Mouse (Mus musculus) MEL (cell line): ENCODE measurements around the gene Ell. TPM values are rescaled to one million over a fixed set of nuclear protein-coding genes. Genes with fewer than 3 reads are reported as not detected.
A peak's percentile ranks its signal among the peaks of the same experiment; 100 is the strongest.

Experiments
- DNase-seq: peaks from one replicate; pipeline ENCODE4 v3.0.0; 2011; ENCODE audit warnings: low read depth, low spot score
- H3K27ac ChIP-seq: 2 replicates; pipeline ENCODE4 v1.5.1; 2012; ENCODE audit warnings: low read depth, mild to moderate bottlenecking, control low read depth, low read length, moderate library complexity; ENCODE audit not compliant: control insufficient read depth
- H3K27me3 ChIP-seq, 2 experiments: fragments of 150-350 bp in 1 of 2; sonication (generic) in 1 of 2; 2 replicates each; pipeline ENCODE4 v1.6.1; 2012; ENCODE audit warnings: low read length in 2 of 2, mild to moderate bottlenecking in 2 of 2, improper control_type of control experiment in 1 of 2, moderate library complexity in 1 of 2; ENCODE audit not compliant: insufficient read depth in 2 of 2, control insufficient read depth in 1 of 2
- H3K36me3 ChIP-seq, 2 experiments: 2 replicates each; pipeline ENCODE4 v1.6.1; 2012 to 2014; ENCODE audit warnings: low read length in 2 of 2, improper control_type of control experiment in 1 of 2, inconsistent platforms in 1 of 2, mild to moderate bottlenecking in 1 of 2; ENCODE audit not compliant: insufficient read depth in 2 of 2, control insufficient read depth in 1 of 2
- H3K4me1 ChIP-seq, 2 experiments: fragments of 150-350 bp in 1 of 2; sonication (generic) in 1 of 2; 2 replicates each; pipeline ENCODE4 v1.6.1; 2012; ENCODE audit warnings: low read length in 2 of 2, improper control_type of control experiment in 1 of 2, mild to moderate bottlenecking in 1 of 2; ENCODE audit not compliant: insufficient read depth in 2 of 2, control insufficient read depth in 1 of 2
- H3K4me3 ChIP-seq, 2 experiments: fragments of 150-350 bp in 1 of 2; sonication (generic) in 1 of 2; 2 replicates each; pipeline ENCODE4 v1.5.1; 2012; ENCODE audit warnings: low read depth in 2 of 2, low read length in 2 of 2, mild to moderate bottlenecking in 2 of 2, moderate library complexity in 2 of 2, control low read depth in 1 of 2, improper control_type of control experiment in 1 of 2; ENCODE audit not compliant: control insufficient read depth in 1 of 2, insufficient read depth in 1 of 2
- H3K79me2 ChIP-seq: 2 replicates; pipeline ENCODE4 v1.6.1; 2012; ENCODE audit warnings: mild to moderate bottlenecking, low read length, moderate library complexity; ENCODE audit not compliant: control insufficient read depth, poor library complexity, insufficient read depth
- H3K9ac ChIP-seq: 2 replicates; pipeline ENCODE4 v1.6.1; 2012; ENCODE audit warnings: low read depth, mild to moderate bottlenecking, control low read depth, low read length, moderate library complexity; ENCODE audit not compliant: control insufficient read depth, poor library complexity, severe bottlenecking
- H3K9me3 ChIP-seq: fragments of 150-350 bp; sonication (generic); replicated peaks from 2 replicates; pipeline ENCODE4 v1.6.1; 2012; ENCODE audit warnings: mild to moderate bottlenecking, low read length, improper control_type of control experiment, moderate library complexity; ENCODE audit not compliant: insufficient read depth
- BHLHE40 ChIP-seq: IDR thresholded peaks from 2 replicates; pipeline ENCODE4 v1.6.1; 2012; ENCODE audit warnings: low read depth, mild to moderate bottlenecking, inconsistent platforms, low read length, improper control_type of control experiment, borderline replicate concordance
- CHD1 ChIP-seq: IDR thresholded peaks from 2 replicates; pipeline ENCODE4 v1.6.1; 2012; ENCODE audit warnings: low read depth, mild to moderate bottlenecking, inconsistent platforms, low read length, improper control_type of control experiment
- CTCF ChIP-seq, 3 experiments: IDR thresholded peaks in 2 of 3; conservative IDR thresholded peaks in 1 of 3; 2 replicates each; pipeline ENCODE4 v1.5.1; 2011 to 2012; ENCODE audit warnings: low read length in 3 of 3, low read depth in 2 of 3, mild to moderate bottlenecking in 2 of 3, improper control_type of control experiment in 1 of 3, inconsistent platforms in 1 of 3, mixed read lengths in 1 of 3, moderate library complexity in 1 of 3; ENCODE audit not compliant: control insufficient read depth in 1 of 3, insufficient read depth in 1 of 3, poor library complexity in 1 of 3, severe bottlenecking in 1 of 3
- E2F4 ChIP-seq: IDR thresholded peaks from 2 replicates; pipeline ENCODE4 v1.6.1; 2011; ENCODE audit warnings: low read depth, low read length, improper control_type of control experiment, borderline replicate concordance
- ELF1 ChIP-seq: IDR thresholded peaks from 2 replicates; pipeline ENCODE4 v1.6.1; 2014; ENCODE audit warnings: low read depth, mild to moderate bottlenecking, inconsistent platforms, low read length, improper control_type of control experiment, moderate library complexity
- EP300 ChIP-seq, 2 experiments: IDR thresholded peaks; 2 replicates each; pipeline ENCODE4 v1.6.1; 2011; ENCODE audit warnings: improper control_type of control experiment in 2 of 2, low read length in 2 of 2, low read depth in 1 of 2, mild to moderate bottlenecking in 1 of 2
- ETS1 ChIP-seq: IDR thresholded peaks from 2 replicates; pipeline ENCODE4 v1.6.1; 2012; ENCODE audit warnings: low read depth, mild to moderate bottlenecking, inconsistent platforms, low read length, improper control_type of control experiment, moderate library complexity
- GABPA ChIP-seq: IDR thresholded peaks from 2 replicates; pipeline ENCODE4 v1.6.1; 2012; ENCODE audit warnings: low read depth, mild to moderate bottlenecking, inconsistent platforms, low read length, improper control_type of control experiment, moderate library complexity
- GATA1 ChIP-seq: IDR thresholded peaks from 2 replicates; pipeline ENCODE4 v1.6.1; 2011; ENCODE audit warnings: low read depth, low read length, improper control_type of control experiment
- JUND ChIP-seq: IDR thresholded peaks from 2 replicates; pipeline ENCODE4 v1.6.1; 2011; ENCODE audit warnings: low read depth, mild to moderate bottlenecking, improper control_type of control experiment, low read length
- KAT2A ChIP-seq: conservative IDR thresholded peaks from 2 replicates; pipeline ENCODE4 v1.6.1; 2012; ENCODE audit warnings: low read depth, low read length, improper control_type of control experiment, inconsistent platforms
- MAX ChIP-seq: IDR thresholded peaks from 2 replicates; pipeline ENCODE4 v1.6.1; 2011; ENCODE audit warnings: low read length, improper control_type of control experiment
- MAZ ChIP-seq: IDR thresholded peaks from 2 replicates; pipeline ENCODE4 v1.6.1; 2012; ENCODE audit warnings: low read depth, mild to moderate bottlenecking, inconsistent platforms, low read length, improper control_type of control experiment
- MEF2A ChIP-seq: IDR thresholded peaks from 2 replicates; pipeline ENCODE4 v1.6.1; 2014; ENCODE audit warnings: low read depth, mild to moderate bottlenecking, inconsistent platforms, low read length, improper control_type of control experiment; ENCODE audit not compliant: poor library complexity, insufficient replicate concordance, severe bottlenecking; ENCODE audit errors: extremely low read depth
- MXI1 ChIP-seq: IDR thresholded peaks from 2 replicates; pipeline ENCODE4 v1.6.1; 2011; ENCODE audit warnings: mild to moderate bottlenecking, low read depth, low read length, improper control_type of control experiment
- MYB ChIP-seq: IDR thresholded peaks from 2 replicates; pipeline ENCODE4 v1.6.1; 2011; ENCODE audit warnings: mild to moderate bottlenecking, low read depth, low read length, improper control_type of control experiment
- MYC ChIP-seq: IDR thresholded peaks from 2 replicates; pipeline ENCODE4 v1.6.1; 2011; ENCODE audit warnings: low read depth, mild to moderate bottlenecking, low read length, improper control_type of control experiment, moderate library complexity
- NELFE ChIP-seq: IDR thresholded peaks from 2 replicates; pipeline ENCODE4 v1.6.1; 2011; ENCODE audit warnings: low read depth, low read length, improper control_type of control experiment
- POLR2AphosphoS2 ChIP-seq: IDR thresholded peaks from 2 replicates; pipeline ENCODE4 v1.6.1; 2011; ENCODE audit warnings: low read length, improper control_type of control experiment
- POLR2AphosphoS5 ChIP-seq: IDR thresholded peaks from 2 replicates; pipeline ENCODE4 v1.6.1; 2012; ENCODE audit warnings: low read depth, borderline replicate concordance, mild to moderate bottlenecking, inconsistent platforms, low read length, moderate library complexity, mixed read lengths
- RAD21 ChIP-seq: IDR thresholded peaks from 2 replicates; pipeline ENCODE4 v1.6.1; 2011; ENCODE audit warnings: mild to moderate bottlenecking, low read depth, low read length, improper control_type of control experiment
- SIN3A ChIP-seq: IDR thresholded peaks from 2 replicates; pipeline ENCODE4 v1.6.1; 2012; ENCODE audit warnings: low read length, improper control_type of control experiment, inconsistent platforms
- TAL1 ChIP-seq: IDR thresholded peaks from 2 replicates; pipeline ENCODE4 v1.6.1; 2012; ENCODE audit warnings: mild to moderate bottlenecking, inconsistent platforms, low read length, moderate library complexity, mixed read lengths
- TBP ChIP-seq: IDR thresholded peaks from 2 replicates; pipeline ENCODE4 v1.8.0; 2011; ENCODE audit warnings: low read depth, low read length, improper control_type of control experiment
- TCF12 ChIP-seq: IDR thresholded peaks from 2 replicates; pipeline ENCODE4 v1.6.1; 2014; ENCODE audit warnings: low read depth, mild to moderate bottlenecking, inconsistent platforms, low read length, improper control_type of control experiment, moderate library complexity
- UBTF ChIP-seq: IDR thresholded peaks from 2 replicates; pipeline ENCODE4 v1.6.1; 2012; ENCODE audit warnings: low read depth, mild to moderate bottlenecking, inconsistent platforms, low read length, improper control_type of control experiment, moderate library complexity, borderline replicate concordance; ENCODE audit not compliant: insufficient read depth
- USF1 ChIP-seq: IDR thresholded peaks from 2 replicates; pipeline ENCODE4 v1.6.1; 2014; ENCODE audit warnings: low read depth, mild to moderate bottlenecking, inconsistent platforms, low read length, improper control_type of control experiment, moderate library complexity
- USF2 ChIP-seq, 2 experiments: IDR thresholded peaks; 2 replicates each; pipeline ENCODE4 v1.6.1; 2011 to 2012; ENCODE audit warnings: improper control_type of control experiment in 2 of 2, low read length in 2 of 2, borderline replicate concordance in 1 of 2, inconsistent platforms in 1 of 2, low read depth in 1 of 2, mild to moderate bottlenecking in 1 of 2; ENCODE audit not compliant: insufficient read depth in 1 of 2
- ZC3H11A ChIP-seq: IDR thresholded peaks from 2 replicates; pipeline ENCODE4 v1.6.1; 2012; ENCODE audit warnings: low read depth, mild to moderate bottlenecking, inconsistent platforms, low read length, improper control_type of control experiment
- ZMIZ1 ChIP-seq: IDR thresholded peaks from 2 replicates; pipeline ENCODE4 v1.6.1; 2012; ENCODE audit warnings: low read depth, mild to moderate bottlenecking, inconsistent platforms, low read length, improper control_type of control experiment, moderate library complexity
- ZNF384 ChIP-seq: IDR thresholded peaks from 2 replicates; pipeline ENCODE4 v1.6.1; 2012; ENCODE audit warnings: low read depth, mild to moderate bottlenecking, inconsistent platforms, low read length, improper control_type of control experiment
- polyA plus RNA-seq, 2 experiments: library from polyadenylated mRNA; stranded (reverse) in 1 of 2; unstranded in 1 of 2; fragments of >175 nt in 1 of 2; fragments of >200 nt in 1 of 2; gene quantifications; 2 replicates each; pipeline versions ENCODE4 v1.2.1 to v1.2.4; 2012; ENCODE audit warnings: low replicate concordance in 2 of 2, low read depth in 1 of 2; ENCODE audit not compliant: insufficient read length in 2 of 2, insufficient read depth in 1 of 2, missing spikeins in 1 of 2
- total RNA-seq: library from RNA; depleted of rRNA; stranded (reverse); fragments of 300-350 nt; gene quantifications from 2 replicates; pipeline ENCODE4 v1.2.3, GENCODE M21; 2012

Gene Ell
- total and polyA plus RNA-seq, 3 experiments: 12.4 to 25.9 TPM; not detected in 1

GRCm38 (mm10) chr8:70564696-70565235 lies 25.5 kb downstream of the Ell start:
- H3K9ac ChIP-seq: no peak overlapping the region
- peaks cover 42 to 57% of the 10 kb centered on the region in 2 experiments for H3K4me1 ChIP-seq
- TF ChIP-seq TCF12: no peak
- no peak for TF ChIP-seq USF2 (IDR thresholded peaks at IDR 0.05; ENCODE audit: borderline replicate concordance in 1 of 2, insufficient read depth in 1 of 2, low read depth in 1 of 2, low read length in 2 of 2)
- no peak for TF ChIP-seq MYB
- no peak for TF ChIP-seq ELF1
- TF ChIP-seq TAL1: no peak
- no peak for TF ChIP-seq SIN3A
- TF ChIP-seq JUND: no peak
- TF ChIP-seq POLR2AphosphoS5: no peak
- no peak for TF ChIP-seq KAT2A
- no peak for TF ChIP-seq ZNF384
- no peak for TF ChIP-seq RAD21
- no peak for TF ChIP-seq ZC3H11A
- TF ChIP-seq POLR2AphosphoS2: no peak
- TF ChIP-seq ZMIZ1: no peak
- TF ChIP-seq USF1: no peak
- TF ChIP-seq UBTF: no peak
- no peak for TF ChIP-seq E2F4
- TF ChIP-seq GABPA: no peak
- TF ChIP-seq MEF2A: no peak
- no peak for TF ChIP-seq MXI1

GRCm38 (mm10) chr8:70565561-70565960 lies 26.3 kb downstream of the Ell start:
- Histone ChIP-seq H3K79me2 (peaks cover 8% of the 10 kb centered on the region; the same call in 1 of the 2 replicates), H3K4me1 (peaks cover 39 to 49% of the 10 kb centered on the region in 2 experiments), H3K36me3 (peaks cover 0 to 32% of the 10 kb centered on the region in 2 experiments; a peak in 3 of 4 replicates), H3K4me3 (no peak overlapping the region), H3K27ac (peak overlapping the region; percentile 22; the same call in 1 of the 2 replicates), H3K27me3 (no peaks in the 10 kb centered on the region), H3K9ac (no peak overlapping the region), H3K9me3 (no peaks in the 10 kb centered on the region)
- DNase-seq: peak; percentile 79
- TF ChIP-seq MXI1: peak; percentile 67
- TF ChIP-seq BHLHE40: no peak
- TF ChIP-seq TAL1: peak; percentile 31; the same call in 1 of the 2 replicates
- TF ChIP-seq POLR2AphosphoS5: no peak
- no peak for TF ChIP-seq POLR2AphosphoS2
- peak; percentile 58 for TF ChIP-seq MAX
- TF ChIP-seq MAZ: 0 out of 2 replicates have a peak, but pooled peaks have one; percentile 49
- TF ChIP-seq EP300 (IDR thresholded peaks at IDR 0.05; ENCODE audit: low read depth in 1 of 2, low read length in 2 of 2): peak; percentile 38 to 40; a peak in 3 of 4 replicates
- TF ChIP-seq MYC: peak; percentile 16; the same call in 1 of the 2 replicates
- no peak for TF ChIP-seq USF2 (IDR thresholded peaks at IDR 0.05; ENCODE audit: borderline replicate concordance in 1 of 2, insufficient read depth in 1 of 2, low read depth in 1 of 2, low read length in 2 of 2)
- no peak for TF ChIP-seq TBP
- no peak for TF ChIP-seq CHD1
- no peak for TF ChIP-seq NELFE
- TF ChIP-seq ETS1: peak; percentile 22; the same call in 1 of the 2 replicates
- TF ChIP-seq GATA1: no peak
- no peak for TF ChIP-seq USF1
- TF ChIP-seq CTCF (IDR thresholded peaks at IDR 0.05 in 2 of 3, conservative IDR thresholded peaks at IDR 0.05 in 1 of 3; ENCODE audit: control insufficient read depth in 1 of 3, insufficient read depth in 1 of 3, low read depth in 2 of 3, low read length in 3 of 3, poor library complexity in 1 of 3, severe bottlenecking in 1 of 3): no peak

More at GRCm38 (mm10) chr8:70564696-70565235, 25.5 kb downstream of the Ell start:
- peaks cover 8% of the 10 kb centered on the region; the same call in 1 of the 2 replicates for H3K79me2 ChIP-seq
- no peak for DNase-seq
- no peaks in the 10 kb centered on the region for H3K27me3 ChIP-seq
- no peak overlapping the region for H3K4me3 ChIP-seq
- peak overlapping the region; percentile 20; the same call in 1 of the 2 replicates for H3K27ac ChIP-seq
- no peaks in the 10 kb centered on the region for H3K9me3 ChIP-seq
- H3K36me3 ChIP-seq: peaks cover 0 to 35% of the 10 kb centered on the region in 2 experiments; a peak in 3 of 4 replicates
